Mouse (Mus musculus): ENCODE data around the gene Ccl8. TPM values are rescaled to one million over a fixed set of nuclear protein-coding genes. Genes with fewer than 3 reads are reported as not detected.

The Ccl8 gene
- polyA plus RNA-seq (2015; fragmentation: Nextera tagmentation; extraction: Ambion mirVana), result not detected in 2 replicates

DNA sequence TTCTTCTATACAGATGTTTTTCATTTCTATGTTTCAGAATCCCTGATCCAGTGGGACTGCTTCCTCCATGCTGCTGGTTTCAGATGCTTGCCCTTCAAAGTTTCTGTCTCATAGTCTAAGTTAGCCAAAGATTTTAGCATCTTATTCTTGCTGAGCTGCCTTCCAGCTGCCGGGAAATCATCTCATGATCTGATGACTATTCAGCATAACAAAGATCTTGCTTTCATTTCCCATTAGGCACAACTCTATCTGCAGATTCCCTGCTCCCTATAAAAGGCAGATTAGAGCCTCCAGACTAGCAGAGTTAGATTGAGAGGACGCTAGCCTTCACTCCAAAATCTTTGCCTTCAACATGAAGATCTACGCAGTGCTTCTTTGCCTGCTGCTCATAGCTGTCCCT, at the start of gene Ccl8:
Ccl8 (plus strand) TSS at position 301 of the 400 bp plus-strand sequence.
- Histone ChIP-seq H3K4me3 (no peak within 1 kb of the TSS), H3K27ac (no peak within 1 kb of the TSS), H3K36me3 (no peaks in the 10 kb centered on the region), H3K27me3 (no peaks in the 10 kb centered on the region), H3K4me1 (replicated peaks) (no peaks in the 10 kb centered on the region), H3K9ac (no peak within 1 kb of the TSS), H3K9me3 (no peaks in the 10 kb centered on the region), H3K4me2 (no peak within 1 kb of the TSS)
- ATAC-seq (ENCODE audit: low FRiP score), result no peak
- 85% methylated on average over 3 of the region's 3 CpGs for WGBS

DNA sequence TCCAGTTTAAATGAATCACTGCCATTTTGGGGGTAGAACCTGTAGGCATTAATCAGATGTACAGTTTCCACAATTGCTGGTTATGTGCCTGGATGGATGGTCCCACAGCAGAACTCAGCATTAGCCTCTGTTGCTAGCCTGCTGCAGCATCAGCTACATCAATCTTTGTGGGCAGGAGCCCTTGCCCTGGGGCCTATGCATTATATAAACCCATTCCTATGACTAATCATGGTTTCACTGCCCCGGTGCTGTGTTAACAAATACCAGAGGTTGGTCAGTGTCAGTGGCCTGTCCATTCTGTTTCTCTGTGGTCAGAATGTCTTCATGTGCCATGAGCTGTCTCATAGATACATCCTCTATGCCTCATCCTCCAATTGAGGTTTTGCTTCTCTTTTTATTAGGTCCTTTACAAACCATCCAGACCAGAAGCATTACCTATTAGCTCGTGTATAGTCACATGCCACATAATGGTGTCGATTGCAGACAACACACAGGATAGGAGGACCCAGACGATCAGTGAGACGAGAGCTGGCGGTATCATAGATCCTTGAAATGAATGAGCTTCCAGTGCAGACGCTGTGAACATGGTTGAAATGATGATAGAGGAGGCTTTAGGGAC, 47.9 kb upstream of the Ccl8 start:
- Histone ChIP-seq H3K4me3 (no peak overlapping the region), H3K27me3 (no peaks in the 10 kb centered on the region), H3K4me1 (replicated peaks) (no peaks in the 10 kb centered on the region), H3K9ac (no peak overlapping the region), H3K27ac (no peak overlapping the region), H3K9me3 (no peaks in the 10 kb centered on the region), H3K4me2 (no peak overlapping the region), H3K36me3 (no peaks in the 10 kb centered on the region)
- 85% methylated on average over 7 of the region's 7 CpGs for WGBS
- ATAC-seq (ENCODE audit: low FRiP score), result no peak

DNA sequence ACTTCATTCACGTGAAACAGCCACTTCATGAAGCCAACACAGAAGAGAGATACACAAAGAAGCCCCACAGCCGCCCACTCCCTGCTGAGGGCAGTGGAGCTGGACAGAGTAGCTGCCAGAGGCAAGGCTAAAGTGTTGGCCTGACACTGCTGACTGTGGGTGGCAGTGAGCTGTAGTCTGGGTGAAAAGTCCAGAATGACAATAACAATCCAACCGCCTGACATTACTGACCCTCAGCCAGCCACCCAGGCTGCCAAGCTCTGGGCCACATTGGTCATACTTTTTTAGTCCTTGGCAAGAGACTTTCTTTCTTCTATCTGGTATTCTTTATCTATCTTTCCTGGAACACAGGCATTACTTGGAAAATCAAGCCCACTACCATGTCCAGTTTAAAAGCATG, 43.9 kb upstream of the Ccl8 start:
- ATAC-seq (ENCODE audit: low FRiP score), result no peak
- Histone ChIP-seq H3K36me3 (no peaks in the 10 kb centered on the region), H3K9ac (no peak overlapping the region), H3K4me2 (no peak overlapping the region), H3K27me3 (no peaks in the 10 kb centered on the region), H3K9me3 (no peaks in the 10 kb centered on the region), H3K4me1 (replicated peaks) (no peaks in the 10 kb centered on the region), H3K4me3 (no peak overlapping the region), H3K27ac (no peak overlapping the region)
- 64% methylated on average over 3 of the region's 3 CpGs for WGBS

DNA sequence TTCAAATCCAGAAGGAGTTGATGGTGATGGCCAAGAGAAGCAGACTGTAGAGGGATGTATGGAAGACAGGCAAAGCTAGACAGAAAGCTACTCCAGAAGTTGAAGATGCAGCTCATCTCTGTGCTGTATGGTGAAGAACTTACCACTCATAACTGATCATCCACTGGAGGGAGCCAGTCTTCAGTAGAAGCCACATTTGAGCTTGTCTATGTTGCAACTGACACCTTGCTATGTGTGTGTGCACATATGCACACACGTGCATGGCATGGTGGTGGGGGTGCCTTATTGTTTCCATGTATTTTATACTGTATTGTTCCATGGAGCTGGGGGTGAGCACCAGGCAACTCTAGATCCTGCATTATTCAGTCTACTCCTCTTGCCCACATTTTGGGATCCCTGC, 42.6 kb upstream of the Ccl8 start:
- no peaks in the 10 kb centered on the region for H3K27me3 ChIP-seq
- H3K4me1 ChIP-seq (replicated peaks), result no peaks in the 10 kb centered on the region
- H3K9me3 ChIP-seq, result no peaks in the 10 kb centered on the region
- no peak for ATAC-seq (ENCODE audit: low FRiP score)
- no peaks in the 10 kb centered on the region for H3K36me3 ChIP-seq
- 87% methylated on average over 1 of the region's 1 CpGs for WGBS
- no peak overlapping the region for H3K4me2 ChIP-seq
- no peak overlapping the region for H3K9ac ChIP-seq
- H3K4me3 ChIP-seq, result no peak overlapping the region
- no peak overlapping the region for H3K27ac ChIP-seq

DNA sequence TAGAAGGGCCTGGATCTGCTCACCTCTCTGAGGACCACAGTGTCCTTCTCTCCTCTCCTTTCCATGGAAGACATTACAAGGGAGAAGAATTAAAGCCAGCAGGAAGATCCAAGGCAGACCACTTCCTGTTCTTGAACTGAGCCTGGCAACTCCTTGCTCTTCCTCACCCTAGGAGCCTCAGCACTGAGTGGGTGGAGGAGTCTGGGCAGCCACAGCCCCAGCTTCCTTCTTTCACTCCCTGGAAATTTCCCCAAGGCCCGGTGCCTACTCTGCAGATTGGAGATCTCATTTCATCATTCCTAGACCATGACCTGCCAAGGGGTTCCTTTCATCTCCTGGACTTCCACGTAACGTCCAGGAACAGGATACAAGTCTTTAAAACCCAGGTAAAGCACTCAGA, 42.0 kb upstream of the Ccl8 start:
- Histone ChIP-seq H3K4me1 (replicated peaks) (no peaks in the 10 kb centered on the region), H3K4me3 (no peak overlapping the region), H3K9ac (no peak overlapping the region), H3K27me3 (no peaks in the 10 kb centered on the region), H3K4me2 (no peak overlapping the region), H3K9me3 (no peaks in the 10 kb centered on the region), H3K27ac (no peak overlapping the region), H3K36me3 (no peaks in the 10 kb centered on the region)
- ATAC-seq (ENCODE audit: low FRiP score), result no peak
- WGBS, result 86% methylated on average over 3 of the region's 3 CpGs

DNA sequence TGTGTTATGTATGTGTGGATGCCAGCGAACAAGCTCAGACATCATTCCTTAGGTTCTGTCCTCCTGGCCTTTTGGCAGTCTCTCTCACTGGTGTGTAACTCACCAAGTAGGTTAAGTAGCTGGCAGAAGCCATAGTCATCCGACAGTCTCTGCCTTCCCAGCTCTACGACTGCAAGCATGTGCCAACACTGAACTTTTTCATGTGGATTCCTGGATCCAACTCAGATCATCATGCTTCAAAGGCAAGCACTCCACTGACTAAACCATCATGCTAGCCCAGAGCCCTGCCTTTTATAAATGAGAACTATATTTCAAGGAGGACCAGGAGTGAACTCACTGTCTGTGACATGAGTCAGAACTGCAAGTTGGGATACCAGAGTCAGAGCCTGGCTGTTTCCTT, 41.3 kb upstream of the Ccl8 start:
- 93% methylated on average over 3 of the region's 3 CpGs for WGBS
- ATAC-seq (ENCODE audit: low FRiP score), result no peak
- H3K27ac ChIP-seq, result no peak overlapping the region

DNA sequence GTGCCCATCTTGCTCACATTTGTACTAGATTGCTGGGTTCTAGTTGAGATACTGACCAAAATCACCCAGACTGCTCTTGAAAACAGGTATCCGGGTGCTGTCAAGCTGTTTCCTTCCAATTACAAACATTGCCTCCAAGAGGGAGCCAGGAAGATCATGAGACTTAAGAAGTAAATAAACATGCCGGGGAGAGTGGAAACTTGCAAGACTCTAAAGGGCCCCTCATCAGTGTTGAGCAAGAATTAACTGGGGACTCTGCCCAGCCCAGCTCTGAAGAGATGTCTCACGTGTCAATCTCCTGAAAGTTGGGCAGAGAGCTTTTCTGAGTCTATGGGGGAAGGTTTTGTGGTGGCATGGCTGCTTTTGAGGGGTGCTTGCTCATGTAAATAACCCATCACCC, 38.0 kb upstream of the Ccl8 start:
- H3K4me1 ChIP-seq (replicated peaks), result no peaks in the 10 kb centered on the region
- H3K9me3 ChIP-seq, result no peaks in the 10 kb centered on the region
- H3K27me3 ChIP-seq, result no peaks in the 10 kb centered on the region
- H3K9ac ChIP-seq, result no peak overlapping the region
- no peaks in the 10 kb centered on the region for H3K36me3 ChIP-seq
- no peak overlapping the region for H3K27ac ChIP-seq
- no peak overlapping the region for H3K4me2 ChIP-seq
- WGBS, result 74% methylated on average over 3 of the region's 3 CpGs
- no peak for ATAC-seq (ENCODE audit: low FRiP score)
- no peak overlapping the region for H3K4me3 ChIP-seq

More for the DNA sequence above, 41.3 kb upstream of the Ccl8 start:
- H3K36me3 ChIP-seq, result no peaks in the 10 kb centered on the region
- H3K4me3 ChIP-seq, result no peak overlapping the region
- H3K9ac ChIP-seq, result no peak overlapping the region
- H3K4me1 ChIP-seq (replicated peaks), result no peaks in the 10 kb centered on the region
- no peak overlapping the region for H3K4me2 ChIP-seq
- no peaks in the 10 kb centered on the region for H3K27me3 ChIP-seq
- H3K9me3 ChIP-seq, result no peaks in the 10 kb centered on the region

DNA sequence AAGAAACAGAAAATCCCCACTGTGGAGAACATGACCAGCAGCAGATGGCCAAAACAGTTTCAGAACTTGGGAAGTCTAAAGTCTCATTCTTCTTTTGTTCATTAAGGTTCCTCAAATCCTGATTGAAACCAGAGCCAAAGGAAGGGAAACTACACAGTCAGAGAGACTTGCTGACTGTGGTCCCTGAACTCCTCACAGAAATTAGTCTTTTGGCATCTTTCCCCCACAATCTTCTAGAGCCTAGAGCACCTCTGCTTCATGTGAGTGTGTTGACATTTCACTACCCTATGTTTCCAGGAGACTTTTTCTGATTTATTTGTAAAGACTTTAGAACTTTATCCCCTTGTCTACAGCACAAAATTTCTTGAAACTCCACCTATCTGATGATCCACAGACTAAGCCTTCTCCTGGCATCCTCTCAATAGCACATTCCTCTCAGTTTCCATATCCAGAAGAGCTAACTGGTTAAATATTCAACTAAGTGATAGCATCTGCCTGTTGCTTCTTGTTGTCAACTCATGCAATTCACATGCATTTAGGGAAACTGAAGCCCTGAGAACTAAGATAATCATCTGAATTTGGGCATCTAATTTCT, 36.8 kb upstream of the Ccl8 start:
- Histone ChIP-seq H3K4me1 (replicated peaks) (no peaks in the 10 kb centered on the region), H3K27me3 (no peaks in the 10 kb centered on the region), H3K9me3 (no peaks in the 10 kb centered on the region), H3K9ac (no peak overlapping the region), H3K27ac (no peak overlapping the region), H3K4me2 (no peak overlapping the region), H3K36me3 (no peaks in the 10 kb centered on the region), H3K4me3 (no peak overlapping the region)
- no peak for ATAC-seq (ENCODE audit: low FRiP score)

DNA sequence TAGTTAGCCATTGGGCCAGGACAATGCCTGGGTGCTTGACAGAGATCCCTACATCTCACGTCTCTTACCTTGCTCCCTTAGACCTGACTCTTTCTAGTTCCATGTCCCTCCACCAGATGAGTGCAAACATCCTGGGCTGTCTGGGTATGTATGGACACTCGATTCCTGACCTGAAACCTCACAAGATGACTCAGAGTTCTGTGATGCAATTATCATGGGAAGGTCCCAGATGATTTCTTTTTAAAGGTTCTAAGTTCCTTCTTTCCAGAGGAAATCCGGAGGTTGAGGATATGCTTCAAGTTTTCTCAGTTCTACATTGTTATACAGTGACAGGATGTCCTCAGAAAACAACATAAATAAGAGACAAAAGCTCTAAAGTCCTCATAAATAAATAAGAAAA, 34.1 kb upstream of the Ccl8 start:
- no peak overlapping the region for H3K9ac ChIP-seq
- no peak overlapping the region for H3K4me3 ChIP-seq
- ATAC-seq (ENCODE audit: low FRiP score), result no peak
- WGBS, result 83% methylated on average over 3 of the region's 3 CpGs
- H3K4me1 ChIP-seq (replicated peaks), result no peaks in the 10 kb centered on the region
- no peaks in the 10 kb centered on the region for H3K9me3 ChIP-seq
- H3K27me3 ChIP-seq, result no peaks in the 10 kb centered on the region
- H3K4me2 ChIP-seq, result no peak overlapping the region
- no peaks in the 10 kb centered on the region for H3K36me3 ChIP-seq
- no peak overlapping the region for H3K27ac ChIP-seq

DNA sequence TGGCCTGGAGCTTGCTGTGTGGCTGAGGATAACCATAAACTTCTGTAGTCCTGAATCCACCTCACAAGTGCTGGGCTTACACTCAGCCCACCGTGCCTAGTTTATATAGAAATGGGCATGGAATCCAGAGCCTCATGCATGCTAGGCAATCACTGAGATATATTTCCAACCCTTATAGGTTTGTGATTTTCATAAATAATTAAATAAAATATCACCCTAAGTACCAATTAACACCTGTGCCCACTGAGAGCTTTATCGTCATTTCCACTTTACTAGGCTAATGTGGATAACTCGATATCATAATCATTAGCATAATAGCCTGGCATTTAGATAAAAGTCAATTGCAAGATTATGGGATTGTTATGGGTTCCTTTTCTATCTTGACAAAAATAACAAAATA, 30.6 kb upstream of the Ccl8 start:
- H3K4me3 ChIP-seq, result no peak overlapping the region
- no peaks in the 10 kb centered on the region for H3K27me3 ChIP-seq
- no peaks in the 10 kb centered on the region for H3K36me3 ChIP-seq
- no peak overlapping the region for H3K27ac ChIP-seq
- no peaks in the 10 kb centered on the region for H3K4me1 ChIP-seq (replicated peaks)
- WGBS, result 72% methylated on average over 3 of the region's 3 CpGs
- ATAC-seq (ENCODE audit: low FRiP score), result no peak
- H3K9me3 ChIP-seq, result no peaks in the 10 kb centered on the region
- no peak overlapping the region for H3K9ac ChIP-seq
- no peak overlapping the region for H3K4me2 ChIP-seq

DNA sequence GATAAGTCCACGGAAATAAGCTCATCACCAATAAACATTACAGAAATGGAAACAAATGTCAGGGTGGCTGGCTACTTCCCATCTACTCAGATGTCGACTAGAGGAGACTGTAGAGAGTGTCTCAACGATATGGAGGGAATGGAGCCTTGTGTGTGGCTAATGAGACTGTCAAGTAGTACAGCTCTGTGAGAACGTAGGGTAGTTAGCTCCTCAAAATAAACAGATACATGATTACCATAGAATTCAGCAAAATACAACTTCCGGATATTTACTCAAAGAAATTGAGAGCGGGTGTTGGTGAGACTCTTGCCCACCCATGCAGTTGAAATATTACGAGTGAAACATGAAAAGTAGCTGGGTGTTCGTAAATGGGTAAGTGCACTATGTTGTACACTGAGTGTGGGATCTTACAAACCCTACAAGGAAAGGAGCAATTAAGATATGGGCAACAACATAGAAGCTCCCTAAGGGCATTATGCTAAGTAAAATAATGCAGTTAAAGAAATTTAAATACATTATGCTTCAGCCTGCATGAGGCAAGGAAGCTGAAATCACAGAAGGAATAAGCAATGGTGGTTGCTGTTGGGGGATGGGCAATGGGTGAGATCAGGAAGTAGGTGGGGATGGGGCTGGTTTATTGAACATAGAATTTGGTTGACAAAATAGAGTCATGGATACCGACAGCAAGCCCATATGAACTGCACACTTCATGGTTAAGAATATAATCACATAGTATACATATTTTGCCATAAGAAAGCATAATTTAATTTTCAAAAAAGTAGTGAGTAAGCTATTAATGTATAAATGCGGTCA, 15.3 kb upstream of the Ccl8 start:
- 89% methylated on average over 10 of the region's 10 CpGs for WGBS
- no peak overlapping the region for H3K4me3 ChIP-seq
- no peaks in the 10 kb centered on the region for H3K4me1 ChIP-seq (replicated peaks)
- H3K9me3 ChIP-seq, result no peaks in the 10 kb centered on the region
- no peak overlapping the region for H3K4me2 ChIP-seq
- H3K36me3 ChIP-seq, result no peaks in the 10 kb centered on the region
- H3K27me3 ChIP-seq, result no peaks in the 10 kb centered on the region
- no peak overlapping the region for H3K27ac ChIP-seq
- ATAC-seq (ENCODE audit: low FRiP score), result no peak
- no peak overlapping the region for H3K9ac ChIP-seq

DNA sequence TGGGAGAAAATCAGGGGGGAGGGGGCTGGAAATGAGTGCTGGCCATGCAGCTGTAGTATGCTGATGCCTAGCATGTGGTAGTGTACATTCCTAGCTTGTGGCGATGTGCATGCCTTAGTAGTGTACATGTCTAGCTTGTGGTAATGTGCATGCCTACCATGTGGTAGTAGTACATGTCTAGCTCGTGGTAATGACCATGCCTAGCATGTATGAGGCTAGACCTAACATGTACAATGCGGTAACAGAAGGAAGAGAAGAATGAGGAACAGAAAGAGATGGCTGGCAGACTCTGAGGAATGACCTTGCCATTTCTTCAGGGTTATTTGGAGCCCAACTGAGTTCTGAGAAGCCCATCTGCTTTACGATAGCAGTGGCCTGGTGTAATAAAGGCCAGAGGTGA, 13.9 kb upstream of the Ccl8 start:
- H3K9me3 ChIP-seq, result no peaks in the 10 kb centered on the region
- no peak overlapping the region for H3K9ac ChIP-seq
- no peaks in the 10 kb centered on the region for H3K4me1 ChIP-seq (replicated peaks)
- H3K27ac ChIP-seq, result no peak overlapping the region
- H3K4me2 ChIP-seq, result no peak overlapping the region
- 91% methylated on average over 4 of the region's 4 CpGs for WGBS
- no peaks in the 10 kb centered on the region for H3K27me3 ChIP-seq
- no peaks in the 10 kb centered on the region for H3K36me3 ChIP-seq
- ATAC-seq (ENCODE audit: low FRiP score), result no peak
- no peak overlapping the region for H3K4me3 ChIP-seq

DNA sequence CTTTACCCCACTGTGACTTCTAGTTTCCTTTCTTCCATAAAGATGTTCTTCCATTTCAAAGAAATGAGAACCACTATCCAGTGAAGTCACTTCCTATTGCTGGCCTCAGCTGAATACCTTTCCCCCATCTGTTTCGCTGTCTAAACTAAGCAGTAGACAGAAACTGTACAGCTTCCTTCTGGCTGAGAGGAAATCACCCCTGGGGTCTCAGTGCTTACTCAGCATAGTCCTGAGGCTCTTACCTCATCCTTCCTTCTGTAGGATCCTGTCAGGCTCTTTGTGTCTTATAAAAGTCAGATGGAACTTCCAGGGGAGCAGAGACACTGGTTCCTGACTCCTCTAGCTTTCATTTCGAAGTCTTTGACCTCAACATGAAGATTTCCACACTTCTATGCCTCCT, 13.5 kb upstream of the Ccl8 start, which contains the start of gene Ccl12:
Ccl12 (plus strand) TSS at position 317 of the 400 bp plus-strand sequence.
- H3K27ac ChIP-seq, result no peak within 1 kb of the TSS
- no peaks in the 10 kb centered on the region for H3K36me3 ChIP-seq
- H3K27me3 ChIP-seq, result no peaks in the 10 kb centered on the region
- H3K4me1 ChIP-seq (replicated peaks), result no peaks in the 10 kb centered on the region
- 68% methylated on average over 2 of the region's 2 CpGs for WGBS
- H3K4me2 ChIP-seq, result no peak within 1 kb of the TSS
- no peaks in the 10 kb centered on the region for H3K9me3 ChIP-seq
- no peak within 1 kb of the TSS for H3K4me3 ChIP-seq
- ATAC-seq (ENCODE audit: low FRiP score), result no peak
- H3K9ac ChIP-seq, result no peak within 1 kb of the TSS

Data from hindbrain, embryonic 13.5 days (tissue).